Mouse (Mus musculus) c-Kit-positive CD71-negative TER-119-negative erythroid progenitor cells, embryonic 14.5 days (primary cell): Measurements from ENCODE around the gene Slc6a3.

ENCODE experiments used
- DNase-seq: peaks from one replicate; pipeline ENCODE4 v3.0.0-alpha.2; 2013; ENCODE audit warnings: low read depth

Gene Slc6a3

GRCm38 (mm10) chr13:73591488-73591887 is 54.9 kb downstream of the Slc6a3 start:
- no peak for DNase-seq

- DNase-seq, result no peak
Measured at GRCm38 (mm10) chr13:73592546-73592945, 56.0 kb downstream of the Slc6a3 start.

- DNase-seq, result no peak
Measured at GRCm38 (mm10) chr13:73596276-73596675, 59.7 kb downstream of the Slc6a3 start.

GRCm38 (mm10) chr13:73600217-73600616 is 63.7 kb downstream of the Slc6a3 start:
- no peak for DNase-seq

- DNase-seq, result no peak
Measured at GRCm38 (mm10) chr13:73603046-73603445, 66.5 kb downstream of the Slc6a3 start.

- peak; percentile 88 for DNase-seq
Measured at GRCm38 (mm10) chr13:73603522-73604155, 67.1 kb downstream of the Slc6a3 start, which contains the start of gene Clptm1l. Gene Clptm1l (plus strand): TSS chr13:73604006.

- no peak for DNase-seq
Measured at GRCm38 (mm10) chr13:73604156-73604957, 67.8 kb downstream of the Slc6a3 start.

- no peak for DNase-seq
Measured at GRCm38 (mm10) chr13:73618406-73618805, 81.9 kb downstream of the Slc6a3 start.

- DNase-seq, result no peak
Measured at GRCm38 (mm10) chr13:73620637-73621036, 84.1 kb downstream of the Slc6a3 start.

GRCm38 (mm10) chr13:73626410-73626744 is 89.8 kb downstream of the Slc6a3 start:
- no peak for DNase-seq

GRCm38 (mm10) chr13:73626745-73627549 is 90.4 kb downstream of the Slc6a3 start, which contains the start of gene Tert:
Gene Tert (plus strand): TSS chr13:73626911.
- DNase-seq, result peak; percentile 31
